Mouse (Mus musculus) spleen, postnatal 10 days (tissue): Measurements from ENCODE around the gene Gm14180.
"Not testable (repeated sequence)": the region's sequence is repeated elsewhere in the genome, so short reads cannot be mapped to it uniquely, and the experiment has no call there.

Source experiments
- DNase-seq, 2 experiments: peaks; one replicate each; pipeline ENCODE4 v3.0.0; 2021 to 2022; ENCODE audit warnings: low spot score in 2 of 2

Gm14180 gene

DNA sequence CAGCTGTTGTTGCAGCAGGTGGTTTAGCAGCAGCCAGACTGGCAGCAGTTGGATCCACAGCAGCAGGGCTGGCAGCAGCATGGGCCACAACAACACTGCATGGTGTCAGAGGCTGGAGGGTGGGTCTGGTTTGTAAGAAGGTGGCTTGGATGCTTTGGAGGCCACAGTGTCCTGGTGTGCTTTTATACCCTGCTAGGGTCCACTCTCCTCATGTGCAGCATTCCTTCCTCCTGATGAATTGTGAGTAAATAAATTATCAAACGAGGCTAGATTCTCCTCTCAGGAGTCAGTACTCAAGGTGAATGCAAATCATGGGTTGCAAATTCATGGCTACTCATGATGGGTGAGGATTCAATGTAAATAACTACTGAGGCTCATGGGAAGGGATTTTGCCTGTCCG, at the start of gene Gm14180:
Gene Gm14180 (minus strand): TSS at position 101 of the 400 bp plus-strand sequence.
- DNase-seq, result no peak

DNA sequence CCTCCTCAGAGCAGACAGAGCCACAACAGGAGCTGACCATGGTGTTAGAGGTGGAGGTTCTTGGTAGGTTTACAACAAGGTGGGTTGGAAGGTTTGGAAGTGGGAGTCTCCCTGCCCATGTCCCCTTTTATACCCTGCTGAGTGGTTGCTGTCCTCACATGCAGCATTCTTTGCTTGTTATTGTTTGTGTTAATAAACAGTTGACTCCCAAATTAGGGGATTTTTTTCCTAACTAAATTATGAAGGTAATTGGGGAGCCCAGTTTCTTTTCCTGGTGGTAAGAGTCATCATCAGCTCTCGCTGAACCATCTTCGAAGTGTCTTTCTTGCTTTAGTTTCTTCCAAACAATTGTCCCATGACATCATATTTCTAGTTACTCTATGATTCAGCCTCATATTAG, 46.5 kb upstream of the Gm14180 start, which contains the start of gene Krtap4-8:
Gene Krtap4-8 (minus strand): TSS at position 101 of the 400 bp plus-strand sequence.
- DNase-seq, result no peak

DNA sequence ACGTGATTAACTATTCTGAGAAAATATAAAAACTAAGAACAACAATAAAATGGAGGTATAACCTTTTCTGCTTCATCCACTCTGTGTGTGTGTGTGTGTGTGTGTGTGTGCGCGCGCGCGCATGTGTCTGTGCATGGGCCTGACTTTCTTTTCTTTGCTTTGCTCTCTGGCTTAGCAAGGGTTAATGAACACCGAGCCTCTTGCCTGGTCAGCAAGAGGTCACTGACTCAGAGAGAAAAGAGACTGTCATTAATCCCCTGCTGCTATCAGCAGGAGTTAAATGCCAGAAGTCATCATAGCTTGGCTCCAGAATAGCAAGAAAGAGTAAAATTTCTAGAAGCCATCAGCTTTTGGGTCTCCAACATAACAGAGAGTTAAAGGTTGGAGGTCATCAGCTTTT, 44.3 kb upstream of the Gm14180 start:
- DNase-seq, result no peak

DNA sequence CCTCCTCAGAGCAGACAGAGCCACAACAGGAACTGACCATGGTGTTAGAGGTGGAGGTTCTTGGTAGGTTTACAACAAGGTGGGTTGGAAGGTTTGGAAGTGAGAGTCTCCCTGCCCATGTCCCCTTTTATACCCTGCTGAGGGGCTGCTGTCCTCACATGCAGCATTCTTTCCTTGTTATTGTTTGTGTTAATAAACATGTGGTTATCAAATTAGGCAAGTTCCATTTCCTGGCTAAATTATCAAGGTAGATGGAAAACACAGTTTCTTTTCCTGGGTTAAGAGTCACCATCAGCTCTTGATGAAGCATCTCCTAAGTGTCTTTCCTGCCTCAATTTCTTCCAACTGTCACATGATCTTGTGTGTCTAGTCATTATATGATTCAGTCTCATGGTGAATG, 38.7 kb upstream of the Gm14180 start, which contains the start of gene Gm11595:
Gene Gm11595 (minus strand): TSS at position 101 of the 400 bp plus-strand sequence.
- not testable (repeated sequence) for DNase-seq

- DNase-seq, result no peak
Observed at GRCm38 (mm10) chr11:99768410-99768809, 34.3 kb upstream of the Gm14180 start.

DNA sequence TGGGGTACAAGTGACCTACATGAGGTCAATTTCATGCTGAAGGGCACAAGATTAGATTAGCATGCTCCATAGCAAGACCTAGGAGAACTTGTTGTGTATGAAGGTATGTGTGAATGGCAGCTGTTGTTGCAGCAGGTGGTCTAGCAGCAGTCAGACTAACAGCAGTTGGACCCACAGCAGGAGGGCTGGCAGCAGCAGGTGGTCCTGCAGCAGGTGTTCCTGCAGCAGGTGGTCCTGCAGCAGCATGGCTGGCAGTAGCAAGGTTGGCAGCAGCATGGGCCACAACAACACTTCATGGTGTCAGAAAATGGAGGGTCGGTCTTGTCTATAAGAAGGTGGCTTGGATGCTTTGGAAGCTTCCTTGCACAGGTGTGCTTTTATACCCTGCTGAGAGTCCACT, 24.8 kb upstream of the Gm14180 start:
- no peak for DNase-seq

DNA sequence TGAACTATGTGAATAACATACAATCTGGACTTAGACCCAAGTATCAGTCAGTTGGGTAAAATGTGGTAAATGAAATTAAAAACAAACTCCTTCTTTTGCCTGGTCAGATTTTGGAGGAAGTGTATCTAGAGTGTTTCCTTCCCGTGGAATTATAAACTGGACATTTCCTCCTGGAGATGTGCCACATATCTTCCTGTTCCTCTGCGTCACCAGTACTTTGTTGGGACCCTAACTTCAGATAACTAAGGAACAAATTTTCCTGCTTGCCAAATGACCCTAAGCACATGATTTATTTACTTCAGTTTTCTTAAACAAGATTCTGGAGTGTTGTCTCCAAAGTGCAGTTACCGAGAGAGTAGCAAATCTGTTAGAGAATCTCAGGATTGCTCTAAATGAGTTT, 9.9 kb upstream of the Gm14180 start:
- DNase-seq, result no peak

GRCm38 (mm10) chr11:99724061-99724460, 10.0 kb downstream of the Gm14180 start:
- DNase-seq, result no peak

- DNase-seq, result no peak
Observed at GRCm38 (mm10) chr11:99718759-99719158, 15.3 kb downstream of the Gm14180 start.

- no peak for DNase-seq
Observed at GRCm38 (mm10) chr11:99690463-99690862, 43.6 kb downstream of the Gm14180 start, which contains the start of gene Gm14190. Gene Gm14190 (minus strand): TSS chr11:99690740.

DNA sequence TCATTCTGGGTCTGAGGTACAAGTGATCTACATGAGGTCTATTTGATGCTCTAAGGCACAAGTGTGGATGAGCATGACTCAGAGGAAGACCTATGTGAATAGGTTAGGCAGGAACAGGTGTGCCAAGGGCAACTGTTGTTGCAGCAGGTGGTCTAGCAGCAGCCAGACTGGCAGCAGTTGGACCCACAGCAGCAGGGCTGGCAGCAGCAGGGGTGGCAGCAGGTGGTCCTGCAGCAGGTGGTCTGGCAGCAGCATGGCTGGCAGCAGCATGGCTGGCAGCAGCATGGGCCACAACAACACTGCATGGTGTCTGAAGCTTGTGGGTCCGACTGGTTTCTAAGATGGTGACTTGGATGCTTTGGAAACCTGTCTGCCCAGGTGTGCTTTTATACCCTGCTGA, 48.9 kb downstream of the Gm14180 start:
- DNase-seq, result not testable (repeated sequence)
